Mouse (Mus musculus): ENCODE measurements around the gene Mterf4.

- TF ChIP-seq GATA1 (IDR thresholded peaks at IDR 0.05; ENCODE audit: low read length) (no peak), TAL1 (IDR thresholded peaks at IDR 0.05; ENCODE audit: low read length) (no peak)
Measured at GRCm38 (mm10) chr1:93326446-93326845, 20.7 kb upstream of the Mterf4 start.
